Mouse (Mus musculus): ENCODE results near the gene Macrod1.

GRCm38 (mm10) chr19:7092756-7093155 is 36.1 kb downstream of the Macrod1 start:
- TF ChIP-seq CTCF (IDR thresholded peaks at IDR 0.05; ENCODE audit: low read depth, low read length) (no peak), TAL1 (conservative IDR thresholded peaks at IDR 0.05; ENCODE audit: low read depth, low read length) (no peak)
